Mouse (Mus musculus): ENCODE results near the gene Gm20521. TPM values are rescaled to one million over a fixed set of nuclear protein-coding genes. Genes with fewer than 3 reads are reported as not detected.

Gm20521 gene
- polyA plus RNA-seq, 1 experiment: not detected

DNA sequence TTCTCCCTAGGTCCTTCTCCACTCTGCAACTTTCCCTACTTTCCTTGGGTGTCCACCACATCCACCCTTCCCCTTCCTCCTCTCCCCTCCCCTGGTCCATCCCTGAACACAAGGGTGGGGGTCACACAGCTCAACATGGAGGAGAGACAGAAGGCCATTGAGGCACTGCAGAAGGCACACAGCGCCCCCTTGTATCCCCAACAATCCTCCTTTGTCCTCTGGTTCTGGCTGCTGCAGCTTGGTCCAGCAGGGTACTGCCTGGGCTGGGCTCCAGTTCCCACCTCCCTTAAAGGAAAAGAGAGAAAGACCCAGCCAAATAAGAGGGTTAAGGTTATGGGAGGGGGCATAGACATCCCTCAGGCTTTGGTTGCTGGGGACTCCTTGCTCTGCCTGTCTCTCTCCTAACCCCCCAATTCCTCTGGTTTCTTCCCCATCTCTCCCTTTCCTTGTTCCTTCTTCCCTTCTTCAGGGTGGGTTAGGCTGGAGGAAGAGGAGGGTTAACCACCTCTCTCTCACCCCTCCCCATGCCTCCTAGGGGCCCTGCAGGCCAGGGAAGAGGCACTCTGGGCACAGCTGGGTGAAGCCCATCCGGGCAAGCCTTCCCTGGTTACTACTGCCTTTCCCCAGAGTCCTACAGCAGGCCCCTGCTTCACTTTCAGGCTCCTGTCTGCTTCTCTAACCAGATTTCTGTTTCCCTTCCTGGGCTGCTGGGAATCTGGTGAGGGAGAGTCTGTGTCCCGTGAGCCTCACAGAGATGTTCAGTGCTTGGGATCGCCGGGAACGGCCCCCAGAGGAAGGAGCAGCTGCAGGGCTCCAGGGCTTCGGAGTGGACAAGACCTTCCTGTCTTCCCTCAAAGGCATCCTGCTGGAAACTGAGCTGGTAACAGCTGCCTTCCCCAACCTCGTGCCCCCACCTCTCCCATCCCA, 52.9 kb downstream of the Gm20521 start, which contains the start of gene Cmtm5:
Cmtm5 (plus strand) TSS at position 358 of the 927 bp plus-strand sequence.
- Histone ChIP-seq H3K27ac (ENCODE audit: control insufficient read depth, insufficient read depth, low read depth, low read length, poor library complexity) (no peak within 1 kb of the TSS), H3K4me1 (ENCODE audit: control insufficient read depth, insufficient read depth, low read length) (no peaks in the 10 kb centered on the region), H3K4me3 (replicated peaks; ENCODE audit: control insufficient read depth, low read depth, low read length) (no peak within 1 kb of the TSS)
- WGBS: 40% methylated on average over 8 of the region's 8 CpGs
- TF ChIP-seq POLR2A (IDR thresholded peaks at IDR 0.05; ENCODE audit: borderline replicate concordance, control insufficient read depth, low read depth, low read length) (no peak), CTCF (IDR thresholded peaks at IDR 0.05; ENCODE audit: control insufficient read depth, insufficient read depth, low read length) (no peak)

DNA sequence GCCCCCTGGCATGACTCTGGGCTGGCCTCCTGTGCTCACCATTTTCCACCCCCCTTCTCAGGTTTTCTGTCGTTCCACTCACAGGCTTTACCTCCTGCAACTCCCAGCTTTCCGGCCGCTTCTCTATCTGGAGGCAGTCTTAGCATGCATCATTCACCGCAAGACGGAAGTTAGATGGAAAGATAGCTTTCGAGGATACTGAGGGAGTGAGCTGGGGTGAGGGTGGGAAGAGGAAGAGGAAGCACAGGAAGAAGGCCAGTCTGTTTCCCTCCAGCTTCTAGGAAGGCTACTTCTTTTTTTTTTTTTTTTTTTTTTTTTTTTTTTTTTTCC, 53.6 kb downstream of the Gm20521 start:
- Histone ChIP-seq H3K4me1 (ENCODE audit: control insufficient read depth, insufficient read depth, low read length) (no peaks in the 10 kb centered on the region), H3K27ac (ENCODE audit: control insufficient read depth, insufficient read depth, low read depth, low read length, poor library complexity) (no peak overlapping the region), H3K4me3 (replicated peaks; ENCODE audit: control insufficient read depth, low read depth, low read length) (no peak overlapping the region)
- TF ChIP-seq CTCF (IDR thresholded peaks at IDR 0.05; ENCODE audit: control insufficient read depth, insufficient read depth, low read length) (no peak), POLR2A (IDR thresholded peaks at IDR 0.05; ENCODE audit: borderline replicate concordance, control insufficient read depth, low read depth, low read length) (no peak)
- 25% methylated on average over 6 of the region's 6 CpGs for WGBS

DNA sequence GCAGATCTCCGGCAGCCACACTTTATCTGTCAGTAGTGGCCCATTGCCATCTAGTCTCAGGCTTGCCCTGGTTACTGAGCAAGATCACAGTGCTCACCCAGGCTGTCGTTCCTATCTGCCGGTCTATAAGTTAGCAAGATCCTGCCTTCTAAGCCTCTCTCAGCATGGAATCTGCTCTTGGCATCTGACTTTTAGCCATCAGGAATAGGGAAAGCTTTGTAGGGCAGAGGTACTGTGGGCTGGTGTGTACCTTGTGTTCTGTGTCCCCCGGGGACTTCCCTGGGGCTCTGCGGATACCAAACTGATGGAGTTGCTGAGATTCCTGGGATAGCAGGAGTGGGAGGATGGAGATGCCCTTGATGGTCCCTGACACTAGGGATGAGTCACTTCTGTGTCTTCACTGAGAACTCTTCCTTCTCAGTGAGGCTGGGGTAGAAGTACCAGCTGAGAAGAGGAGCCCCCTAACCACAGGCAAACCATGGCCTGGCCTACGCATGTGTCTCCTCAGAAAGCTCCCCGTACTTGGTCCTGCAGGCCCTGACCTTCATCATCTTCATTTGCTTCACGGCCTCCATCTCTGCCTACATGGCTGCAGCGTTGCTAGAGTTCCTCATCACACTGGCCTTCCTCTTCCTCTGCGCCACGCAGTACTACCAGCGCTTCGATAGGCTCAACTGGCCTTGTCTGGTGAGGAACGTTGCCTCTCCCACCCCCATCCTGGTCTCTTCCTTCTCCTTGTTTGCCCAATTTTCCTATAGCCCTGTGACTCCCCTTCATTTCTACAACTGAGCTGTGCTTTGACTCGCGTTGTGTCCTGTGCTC, 54.3 kb downstream of the Gm20521 start:
- TF ChIP-seq POLR2A (IDR thresholded peaks at IDR 0.05; ENCODE audit: borderline replicate concordance, control insufficient read depth, low read depth, low read length) (no peak), CTCF (IDR thresholded peaks at IDR 0.05; ENCODE audit: control insufficient read depth, insufficient read depth, low read length) (no peak)
- no peak overlapping the region for H3K27ac ChIP-seq (ENCODE audit: control insufficient read depth, insufficient read depth, low read depth, low read length, poor library complexity)
- no peak overlapping the region for H3K4me3 ChIP-seq (replicated peaks; ENCODE audit: control insufficient read depth, low read depth, low read length)
- no peaks in the 10 kb centered on the region for H3K4me1 ChIP-seq (ENCODE audit: control insufficient read depth, insufficient read depth, low read length)
- WGBS: 82% methylated on average over 16 of the region's 16 CpGs

DNA sequence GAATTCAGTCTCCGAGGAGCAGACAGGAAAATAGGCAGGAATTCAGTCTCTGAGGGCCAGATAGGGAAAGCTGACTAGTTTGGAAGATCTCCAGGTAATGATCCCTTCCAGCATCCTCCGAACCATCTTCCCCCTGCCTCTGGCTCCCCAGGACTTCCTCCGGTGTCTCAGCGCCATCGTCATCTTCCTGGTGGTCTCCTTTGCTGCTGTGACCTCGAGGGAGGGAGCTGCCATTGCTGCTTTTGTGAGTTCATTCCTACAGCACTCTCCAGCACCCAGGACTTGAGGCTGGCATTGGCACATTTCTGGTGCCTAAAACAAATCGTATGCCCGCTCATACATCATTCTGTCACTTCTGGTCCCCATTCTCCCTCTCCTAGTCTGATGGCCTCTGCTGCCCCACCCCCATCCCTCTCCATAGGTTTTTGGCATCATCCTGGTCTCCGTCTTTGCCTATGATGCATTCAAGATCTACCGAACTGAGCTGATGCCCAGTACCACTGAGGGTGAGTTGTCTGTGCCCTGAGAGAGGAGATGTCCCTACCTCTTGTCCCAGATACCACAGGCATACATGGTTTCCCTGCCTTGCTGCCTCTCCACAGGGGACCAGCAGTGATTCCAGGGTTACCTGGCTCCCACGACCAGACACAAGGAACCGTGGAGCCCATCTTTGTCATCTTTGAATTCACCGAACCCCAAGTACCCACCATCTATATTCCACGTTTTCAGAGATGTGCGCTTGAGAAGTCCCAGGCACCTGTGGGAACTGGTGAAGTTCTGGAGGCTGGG, 55.4 kb downstream of the Gm20521 start:
- 78% methylated on average over 15 of the region's 15 CpGs for WGBS
- no peak overlapping the region for H3K4me3 ChIP-seq (replicated peaks; ENCODE audit: control insufficient read depth, low read depth, low read length)
- TF ChIP-seq CTCF (IDR thresholded peaks at IDR 0.05; ENCODE audit: control insufficient read depth, insufficient read depth, low read length): no peak
- TF ChIP-seq POLR2A (IDR thresholded peaks at IDR 0.05; ENCODE audit: borderline replicate concordance, control insufficient read depth, low read depth, low read length): no peak
- H3K4me1 ChIP-seq (ENCODE audit: control insufficient read depth, insufficient read depth, low read length): no peaks in the 10 kb centered on the region
- no peak overlapping the region for H3K27ac ChIP-seq (ENCODE audit: control insufficient read depth, insufficient read depth, low read depth, low read length, poor library complexity)

DNA sequence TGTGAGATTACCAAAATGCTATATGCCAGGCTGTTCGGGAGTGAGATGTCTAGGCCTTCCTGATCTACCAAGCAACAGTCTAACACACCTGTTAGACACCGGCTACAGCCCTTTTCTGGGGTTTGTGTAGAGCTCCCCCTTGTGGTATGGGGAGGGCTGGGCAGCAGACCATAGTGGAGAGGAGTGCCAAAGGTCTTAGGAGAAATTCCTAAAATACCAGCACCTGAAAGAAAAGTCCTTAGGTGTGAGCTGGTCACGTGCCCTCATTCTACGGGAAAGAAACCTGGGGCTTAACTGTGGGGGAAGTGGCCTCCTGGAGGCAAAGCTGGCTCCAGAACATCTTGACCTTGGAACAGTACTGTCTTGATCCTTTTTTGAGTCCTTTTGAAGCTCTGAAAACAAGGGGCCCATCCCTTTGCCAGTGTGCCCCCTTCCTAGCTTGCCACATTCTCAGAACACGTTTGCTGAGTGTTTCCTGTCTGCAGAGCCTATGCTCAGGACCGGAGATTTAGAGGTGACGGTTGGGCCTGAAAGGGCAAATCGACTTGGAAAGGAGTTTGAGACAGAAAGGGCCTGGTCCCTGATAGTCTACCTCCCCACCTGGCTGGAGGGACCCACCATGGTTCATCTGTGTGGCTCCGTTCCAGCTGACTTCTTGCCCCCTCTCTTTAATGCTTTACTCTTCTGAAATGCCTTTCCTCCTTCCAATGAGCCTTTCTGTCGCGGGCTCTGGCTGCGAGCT, 56.4 kb downstream of the Gm20521 start:
- no peak overlapping the region for H3K27ac ChIP-seq (ENCODE audit: control insufficient read depth, insufficient read depth, low read depth, low read length, poor library complexity)
- 44% methylated on average over 12 of the region's 12 CpGs for WGBS
- no peaks in the 10 kb centered on the region for H3K4me1 ChIP-seq (ENCODE audit: control insufficient read depth, insufficient read depth, low read length)
- TF ChIP-seq CTCF (IDR thresholded peaks at IDR 0.05; ENCODE audit: control insufficient read depth, insufficient read depth, low read length): peak; percentile 75
- no peak for TF ChIP-seq POLR2A (IDR thresholded peaks at IDR 0.05; ENCODE audit: borderline replicate concordance, control insufficient read depth, low read depth, low read length)
- H3K4me3 ChIP-seq (replicated peaks; ENCODE audit: control insufficient read depth, low read depth, low read length): no peak overlapping the region

DNA sequence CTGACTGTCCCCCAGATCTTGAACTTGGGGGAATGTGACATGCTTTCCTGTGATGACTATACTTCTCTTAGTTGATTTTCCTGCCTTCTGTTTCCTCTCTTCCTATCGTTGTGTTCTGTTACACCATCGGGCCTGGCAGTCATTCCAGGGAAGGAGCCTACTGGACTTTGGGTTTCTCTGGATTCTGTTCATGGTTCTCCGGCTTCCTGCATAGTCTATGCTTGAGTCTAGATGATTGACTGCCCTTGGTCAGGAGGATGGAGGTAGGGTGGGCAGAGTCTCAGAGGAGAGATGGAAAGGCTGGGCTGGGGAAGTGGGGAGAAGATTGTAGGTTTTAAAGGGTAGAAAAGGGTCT, 56.9 kb downstream of the Gm20521 start:
- Histone ChIP-seq H3K4me1 (ENCODE audit: control insufficient read depth, insufficient read depth, low read length) (no peaks in the 10 kb centered on the region), H3K4me3 (replicated peaks; ENCODE audit: control insufficient read depth, low read depth, low read length) (no peak overlapping the region), H3K27ac (ENCODE audit: control insufficient read depth, insufficient read depth, low read depth, low read length, poor library complexity) (no peak overlapping the region)
- WGBS: 70% methylated on average over 3 of the region's 3 CpGs
- TF ChIP-seq CTCF (IDR thresholded peaks at IDR 0.05; ENCODE audit: control insufficient read depth, insufficient read depth, low read length) (no peak), POLR2A (IDR thresholded peaks at IDR 0.05; ENCODE audit: borderline replicate concordance, control insufficient read depth, low read depth, low read length) (no peak)
